Mouse (Mus musculus) forebrain, postnatal 0 days (tissue): ENCODE results near the gene Olfr13. TPM values are rescaled to one million over a fixed set of nuclear protein-coding genes. Genes with fewer than 3 reads are reported as not detected.
"Not testable (repeated sequence)": the region's sequence is repeated elsewhere in the genome, so short reads cannot be mapped to it uniquely, and the experiment has no call there.

Experiments
- ATAC-seq: fragments of 200-750 bp; cut with Nextera tagmentation; 2 replicates; pipeline ENCODE4 v1.8.0; 2017; ENCODE audit warnings: mild to moderate bottlenecking, moderate library complexity
- DNase-seq: peaks from one replicate; pipeline ENCODE4 v3.0.0-alpha.2; 2015
- H3K27ac ChIP-seq: fragments of 300-500 bp; sonication (generic); 2 replicates; pipeline ENCODE4 v1.5.1; 2014; ENCODE audit warnings: low read depth, mild to moderate bottlenecking, antibody characterized with exemption, low read length, moderate library complexity, mixed read lengths
- H3K27me3 ChIP-seq: fragments of 300-500 bp; sonication (generic); 2 replicates; pipeline ENCODE4 v1.6.1; 2014; ENCODE audit warnings: mild to moderate bottlenecking, low read length, mixed read lengths; ENCODE audit not compliant: insufficient read depth
- H3K36me3 ChIP-seq: fragments of 300-500 bp; sonication (generic); 2 replicates; pipeline ENCODE4 v1.6.1; 2014; ENCODE audit warnings: mild to moderate bottlenecking, moderate library complexity; ENCODE audit not compliant: insufficient read depth
- H3K4me1 ChIP-seq: fragments of 300-500 bp; sonication (generic); 2 replicates; pipeline ENCODE4 v1.6.1; 2014; ENCODE audit warnings: antibody characterized with exemption; ENCODE audit not compliant: insufficient read depth
- H3K4me2 ChIP-seq: fragments of 300-500 bp; sonication (generic); 2 replicates; pipeline ENCODE4 v1.6.1; 2014; ENCODE audit warnings: low read depth, mild to moderate bottlenecking, moderate library complexity
- H3K4me3 ChIP-seq: fragments of 300-500 bp; sonication (generic); 2 replicates; pipeline ENCODE4 v1.5.1; 2014; ENCODE audit warnings: low read depth, low read length, mixed read lengths
- H3K9ac ChIP-seq: fragments of 300-500 bp; sonication (generic); 2 replicates; pipeline ENCODE4 v1.6.1; 2014; ENCODE audit warnings: mild to moderate bottlenecking
- H3K9me3 ChIP-seq: fragments of 300-500 bp; sonication (generic); 2 replicates; pipeline ENCODE4 v1.6.1; 2016; ENCODE audit warnings: low read length
- CTCF ChIP-seq: sonication (generic); IDR thresholded peaks from 2 replicates; pipeline ENCODE4 v1.5.1; 2016; ENCODE audit warnings: antibody characterized with exemption, control low read depth, low read depth
- WGBS: fragments of 180-500 bp; shearing (Covaris S2); extraction: QIAGEN DNeasy Blood & Tissue Kit; methylation state at CpG from one replicate; pipeline ENCODE4 v1.1.7; 2014; 5-methylcytosine and 5-hydroxymethylcytosine counted together
- polyA plus RNA-seq: library from polyadenylated mRNA; unstranded; fragments of >200 nt; fragmentation: Nextera tagmentation; extraction: Ambion mirVana; gene quantifications from 2 replicates; pipeline ENCODE4 v1.2.1, GENCODE M21; 2015
- total RNA-seq: library from RNA; depleted of rRNA; stranded (reverse); fragments of >200 nt; gene quantifications from 2 replicates; pipeline ENCODE4 v1.2.3, GENCODE M21; 2014; rRNA removed

Olfr13 gene
- total and polyA plus RNA-seq, 2 experiments from 2014 or later, result not detected

DNA sequence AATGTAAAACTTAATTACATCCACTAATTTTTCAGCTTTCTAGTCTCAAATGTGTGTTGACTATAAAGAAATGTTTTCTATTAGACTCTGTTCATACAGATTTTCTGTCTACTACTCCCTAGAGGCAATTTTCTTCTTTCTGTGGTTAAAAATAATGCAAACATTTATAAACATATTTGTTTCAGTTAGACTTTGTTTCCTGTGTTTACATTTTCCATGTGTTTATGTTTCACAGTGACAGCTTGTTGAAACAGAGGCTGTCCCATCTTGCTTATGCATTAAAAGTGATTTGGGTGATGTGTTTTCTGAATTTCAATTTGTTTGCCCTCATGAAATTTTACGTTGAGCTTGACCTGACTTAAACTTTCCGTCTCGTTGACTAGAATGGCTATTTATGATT lies 19.0 kb downstream of the Olfr13 start:
- H3K36me3 ChIP-seq, result no peaks in the 10 kb centered on the region
- no peaks in the 10 kb centered on the region for H3K9me3 ChIP-seq
- ATAC-seq (no peak), DNase-seq (no peak)
- H3K4me1 ChIP-seq, result no peaks in the 10 kb centered on the region
- H3K27ac ChIP-seq, result no peak overlapping the region
- 77% methylated on average over 3 of the region's 3 CpGs for WGBS
- no peak overlapping the region for H3K4me2 ChIP-seq
- H3K4me3 ChIP-seq, result no peak overlapping the region
- no peak for TF ChIP-seq CTCF
- H3K27me3 ChIP-seq, result no peaks in the 10 kb centered on the region
- no peak overlapping the region for H3K9ac ChIP-seq

DNA sequence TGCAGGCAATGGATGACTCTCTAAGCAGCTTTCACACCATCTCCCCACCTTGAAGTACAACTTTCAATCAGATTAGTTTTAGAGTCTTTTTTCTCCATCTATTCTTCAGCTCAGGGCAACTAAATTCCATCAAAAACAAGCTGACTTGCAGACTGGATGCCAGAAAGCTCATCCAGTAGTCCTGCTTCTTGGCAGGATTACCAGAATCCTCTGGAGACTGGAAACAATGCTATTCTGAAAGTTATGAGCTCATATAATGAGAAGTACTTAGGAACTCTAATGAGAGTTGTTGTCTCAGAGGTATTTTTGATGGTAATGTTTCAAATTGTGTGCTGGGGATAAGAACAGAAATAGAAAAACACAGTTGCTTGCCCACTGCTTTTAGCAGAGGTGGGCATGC lies 24.8 kb downstream of the Olfr13 start, which contains the start of gene Olfr435:
Olfr435 (plus strand) TSS at position 366 of the 400 bp plus-strand sequence.
- no peaks in the 10 kb centered on the region for H3K9me3 ChIP-seq
- H3K27me3 ChIP-seq, result no peaks in the 10 kb centered on the region
- H3K9ac ChIP-seq, result no peak within 1 kb of the TSS
- no peak within 1 kb of the TSS for H3K27ac ChIP-seq
- TF ChIP-seq CTCF, result no peak
- no peak for ATAC-seq
- no peak for DNase-seq
- no peak within 1 kb of the TSS for H3K4me2 ChIP-seq
- H3K36me3 ChIP-seq, result no peaks in the 10 kb centered on the region
- H3K4me3 ChIP-seq, result no peak within 1 kb of the TSS
- no peaks in the 10 kb centered on the region for H3K4me1 ChIP-seq

DNA sequence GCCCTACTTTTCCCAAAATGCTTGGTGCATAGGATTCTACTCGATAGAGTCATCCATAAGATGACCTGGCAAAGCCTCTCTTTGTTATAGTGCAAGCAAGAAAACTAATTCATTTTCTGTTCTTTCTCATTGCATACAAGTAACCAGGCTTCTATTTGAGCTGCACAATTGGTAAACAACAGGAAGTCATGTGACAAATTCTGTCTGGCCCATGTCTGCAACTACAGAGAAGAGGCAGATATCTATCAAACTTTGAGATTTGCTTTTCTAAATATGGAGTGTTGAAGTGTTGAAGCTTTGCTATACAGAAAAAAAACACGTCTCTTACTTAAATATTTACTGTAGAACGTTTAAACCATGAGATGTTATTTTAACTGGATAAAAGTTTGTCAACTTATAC lies 26.2 kb downstream of the Olfr13 start:
- DNase-seq (no peak), ATAC-seq (no peak)
- no peak overlapping the region for H3K4me2 ChIP-seq
- no peak overlapping the region for H3K9ac ChIP-seq
- H3K4me1 ChIP-seq, result no peaks in the 10 kb centered on the region
- H3K36me3 ChIP-seq, result no peaks in the 10 kb centered on the region
- 80% methylated on average over 3 of the region's 3 CpGs for WGBS
- H3K27ac ChIP-seq, result no peak overlapping the region
- no peaks in the 10 kb centered on the region for H3K9me3 ChIP-seq
- H3K27me3 ChIP-seq, result no peaks in the 10 kb centered on the region
- no peak overlapping the region for H3K4me3 ChIP-seq
- no peak for TF ChIP-seq CTCF

GRCm38 (mm10) chr6:43202786-43203185 lies 30.8 kb downstream of the Olfr13 start:
- H3K4me2 ChIP-seq, result no peak overlapping the region
- H3K9me3 ChIP-seq, result 0 out of 2 replicates have a peak, but pooled peaks cover 4% of the 10 kb centered on the region
- H3K4me3 ChIP-seq, result no peak overlapping the region
- H3K9ac ChIP-seq, result no peak overlapping the region
- no peaks in the 10 kb centered on the region for H3K4me1 ChIP-seq
- H3K27me3 ChIP-seq, result no peaks in the 10 kb centered on the region
- no peak for TF ChIP-seq CTCF
- H3K27ac ChIP-seq, result no peak overlapping the region
- DNase-seq (no peak), ATAC-seq (no peak)
- no peaks in the 10 kb centered on the region for H3K36me3 ChIP-seq

- H3K9me3 ChIP-seq, result 0 out of 2 replicates have a peak, but pooled peaks cover 4% of the 10 kb centered on the region
- H3K4me3 ChIP-seq, result no peak overlapping the region
- no peak overlapping the region for H3K4me2 ChIP-seq
- ATAC-seq (no peak), DNase-seq (no peak)
- no peaks in the 10 kb centered on the region for H3K27me3 ChIP-seq
- H3K4me1 ChIP-seq, result no peaks in the 10 kb centered on the region
- no peak overlapping the region for H3K9ac ChIP-seq
- WGBS, result 28% methylated on average over 2 of the region's 2 CpGs
- TF ChIP-seq CTCF, result no peak
- no peaks in the 10 kb centered on the region for H3K36me3 ChIP-seq
- no peak overlapping the region for H3K27ac ChIP-seq
These were observed 33.4 kb downstream of the Olfr13 start for GRCm38 (mm10) chr6:43205355-43205754.

- not testable (repeated sequence) for H3K4me1 ChIP-seq, H3K4me3 ChIP-seq, ATAC-seq, H3K27ac ChIP-seq, H3K9ac ChIP-seq, H3K4me2 ChIP-seq, DNase-seq, H3K36me3 ChIP-seq, H3K27me3 ChIP-seq, H3K9me3 ChIP-seq
These were observed 40.9 kb downstream of the Olfr13 start, which contains the start of gene Olfr434 for GRCm38 (mm10) chr6:43212873-43213272. TSS of gene Olfr434 (plus strand) at chr6:43213021.

Other genes starting within 250 kb of the Olfr13 start
- gene Olfr444, start 223.1 kb upstream of the Olfr13 start, total RNA-seq, result not detected in 2 replicates
- gene Olfr444, start 223.1 kb upstream of the Olfr13 start, polyA plus RNA-seq, result not detected in 2 replicates
- not detected in 2 replicates for gene Olfr441, start 65.8 kb upstream of the Olfr13 start, total RNA-seq
- gene Olfr441, start 65.8 kb upstream of the Olfr13 start, polyA plus RNA-seq, result not detected in 2 replicates
- 0.15 and 0.19 TPM in 2 replicates for gene Olfr237-ps1, start 25.6 kb upstream of the Olfr13 start, total RNA-seq
- not detected in 2 replicates for gene Olfr237-ps1, start 25.6 kb upstream of the Olfr13 start, polyA plus RNA-seq
- gene Olfr437, start 8.9 kb upstream of the Olfr13 start, total RNA-seq, result not detected in 2 replicates
- not detected in 2 replicates for gene Olfr437, start 8.9 kb upstream of the Olfr13 start, polyA plus RNA-seq
- not detected in 2 replicates for gene Olfr435, start 25.0 kb downstream of the Olfr13 start, total RNA-seq
- gene Olfr435, start 25.0 kb downstream of the Olfr13 start, polyA plus RNA-seq, result not detected in 2 replicates
- not detected in 2 replicates for gene Olfr434, start 40.9 kb downstream of the Olfr13 start, total RNA-seq
- gene Olfr434, start 40.9 kb downstream of the Olfr13 start, polyA plus RNA-seq, result not detected in 2 replicates
- gene Olfr47, start 59.4 kb downstream of the Olfr13 start, total RNA-seq, result not detected in 2 replicates
- gene Olfr47, start 59.4 kb downstream of the Olfr13 start, polyA plus RNA-seq, result not detected in 2 replicates
- 2.3 and 3.3 TPM in 2 replicates for gene Arhgef5, start 93.4 kb downstream of the Olfr13 start, total RNA-seq
- gene Arhgef5, start 93.4 kb downstream of the Olfr13 start, polyA plus RNA-seq, result 1.3 and 1.6 TPM in 2 replicates
- not detected in 2 replicates for gene Nobox, start 137.4 kb downstream of the Olfr13 start, total RNA-seq
- gene Nobox, start 137.4 kb downstream of the Olfr13 start, polyA plus RNA-seq, result 0.12 TPM in 1 of 2 replicates, not detected in the other